Mouse (Mus musculus) embryonic fibroblast, embryonic 13.5 days (primary cell): ENCODE measurements at regions not wholly inside any gene's neighbourhood (a gene's known extent, or its start where the extent isn't known, plus 50 kb on each side); places are given as distances from the start of the nearest gene placed in this dataset.

Source experiments
- CTCF ChIP-seq: IDR thresholded peaks from 2 replicates; pipeline ENCODE4 v1.5.1; 2011; ENCODE audit warnings: mild to moderate bottlenecking, control low read depth, low read length, moderate library complexity, borderline replicate concordance; ENCODE audit not compliant: insufficient read depth
- POLR2A ChIP-seq: IDR thresholded peaks from 2 replicates; pipeline ENCODE4 v1.6.1; 2011; ENCODE audit warnings: low read depth, mild to moderate bottlenecking, control low read depth, low read length, moderate library complexity

- no peak for TF ChIP-seq CTCF
- no peak for TF ChIP-seq POLR2A
Observed at GRCm38 (mm10) chr12:27502716-27503486, 160.5 kb upstream of the Sox11 start.
